Mouse (Mus musculus) G1E (cell line): ENCODE measurements around the gene Pelo. TPM values are rescaled to one million over a fixed set of nuclear protein-coding genes. Genes with fewer than 3 reads are reported as not detected.

ENCODE experiments used
- ATAC-seq: 2 replicates; pipeline ENCODE4 v1.8.0; 2016; ENCODE audit warnings: mild to moderate bottlenecking; ENCODE audit not compliant: insufficient number of reproducible peaks, poor library complexity, low FRiP score, severe bottlenecking; ENCODE audit errors: extremely low read depth
- DNase-seq: peaks from one replicate; pipeline ENCODE4 v3.0.0; 2012; ENCODE audit warnings: low spot score
- H3K27me3 ChIP-seq: 2 replicates; pipeline ENCODE4 v1.6.1; 2012; ENCODE audit warnings: mild to moderate bottlenecking, low read length, inconsistent platforms; ENCODE audit not compliant: insufficient read depth
- H3K36me3 ChIP-seq: replicated peaks from 2 replicates; pipeline ENCODE3; 2012; ENCODE audit warnings: mild to moderate bottlenecking, inconsistent platforms
- H3K4me1 ChIP-seq: 2 replicates; pipeline ENCODE4 v1.6.1; 2012; ENCODE audit warnings: low read depth, low read length, inconsistent platforms, mixed read lengths; ENCODE audit not compliant: insufficient read depth
- H3K4me3 ChIP-seq: 2 replicates; pipeline ENCODE4 v1.5.1; 2012; ENCODE audit warnings: low read depth, mild to moderate bottlenecking, inconsistent platforms, low read length, moderate library complexity, mixed read lengths
- H3K9me3 ChIP-seq: replicated peaks from 2 replicates; pipeline ENCODE4 v1.6.1; 2012; ENCODE audit warnings: inconsistent platforms
- CTCF ChIP-seq: IDR thresholded peaks from 2 replicates; pipeline ENCODE4 v1.5.1; 2012; ENCODE audit warnings: low read depth, low read length, inconsistent platforms, mixed read lengths
- GATA1 ChIP-seq: IDR thresholded peaks from 2 replicates; pipeline ENCODE4 v1.6.1; 2012; ENCODE audit warnings: borderline replicate concordance, low read length, inconsistent platforms, mixed read lengths
- GATA2 ChIP-seq: IDR thresholded peaks from 2 replicates; pipeline ENCODE4 v1.6.1; 2012; ENCODE audit warnings: low read depth, low read length, inconsistent platforms, borderline replicate concordance
- POLR2AphosphoS5 ChIP-seq: IDR thresholded peaks from 2 replicates; pipeline ENCODE4 v1.6.1; 2012; ENCODE audit warnings: low read depth, low read length, inconsistent platforms; ENCODE audit not compliant: insufficient replicate concordance
- TAL1 ChIP-seq: conservative IDR thresholded peaks from 2 replicates; pipeline ENCODE4 v1.6.1; 2012; ENCODE audit warnings: low read depth, low read length, inconsistent platforms, mixed read lengths
- polyA plus RNA-seq: library from polyadenylated mRNA; stranded (reverse); fragments of >175 nt; gene quantifications from 2 replicates; pipeline ENCODE4 v1.2.3, GENCODE M21; 2012
- total RNA-seq, 2 experiments: library from RNA; stranded (forward) in 1 of 2; stranded (reverse) in 1 of 2; fragments of 200-1000 nt in 1 of 2; fragments of >200 nt in 1 of 2; fragmentation: Nextera tagmentation in 1 of 2; gene quantifications; 2 replicates each; pipeline ENCODE4 v1.2.3; 2014 to 2017

Pelo gene
- total and polyA plus RNA-seq, 3 experiments, result 7.9 to 27.9 (median 13.3) TPM

- no peaks in the 10 kb centered on the region for H3K9me3 ChIP-seq
- TF ChIP-seq GATA2 (no peak), POLR2AphosphoS5 (no peak), CTCF (no peak), TAL1 (no peak), GATA1 (no peak)
- H3K4me1 ChIP-seq, result peaks cover 41% of the 10 kb centered on the region
- DNase-seq (no peak), ATAC-seq (no peak)
- peak overlapping the region; percentile 38; the same call in 1 of the 2 replicates for H3K4me3 ChIP-seq
- peaks cover 4% of the 10 kb centered on the region; the same call in 1 of the 2 replicates for H3K27me3 ChIP-seq
- peaks cover 20% of the 10 kb centered on the region for H3K36me3 ChIP-seq
These were observed 1.5 kb upstream of the Pelo start for GRCm38 (mm10) chr13:115091511-115091910.

- Histone ChIP-seq H3K9me3 (no peaks in the 10 kb centered on the region), H3K27me3 (no peaks in the 10 kb centered on the region), H3K4me3 (peak overlapping the region; percentile 97), H3K36me3 (peaks cover 24% of the 10 kb centered on the region), H3K4me1 (peaks cover 44% of the 10 kb centered on the region)
- DNase-seq (no peak), ATAC-seq (peak; percentile 9; the same call in 1 of the 2 replicates)
- TF ChIP-seq GATA1 (no peak), GATA2 (no peak), POLR2AphosphoS5 (no peak), CTCF (no peak), TAL1 (no peak)
These were observed 1.0 kb upstream of the Pelo start for GRCm38 (mm10) chr13:115090977-115091445.

GRCm38 (mm10) chr13:115089395-115090025 is 476 bp downstream of the Pelo start:
- no peaks in the 10 kb centered on the region for H3K27me3 ChIP-seq
- ATAC-seq, result peak; percentile 41
- peaks cover 46% of the 10 kb centered on the region for H3K4me1 ChIP-seq

GRCm38 (mm10) chr13:115089020-115089394 is 979 bp downstream of the Pelo start:
- TF ChIP-seq GATA2 (no peak), GATA1 (no peak), TAL1 (no peak)
- Histone ChIP-seq H3K4me1 (peaks cover 44% of the 10 kb centered on the region), H3K4me3 (peak overlapping the region; percentile 97), H3K9me3 (no peaks in the 10 kb centered on the region), H3K36me3 (peaks cover 32% of the 10 kb centered on the region), H3K27me3 (no peaks in the 10 kb centered on the region)
- DNase-seq (no peak), ATAC-seq (no peak)

More at GRCm38 (mm10) chr13:115089395-115090025, 476 bp downstream of the Pelo start:
- H3K36me3 ChIP-seq, result peaks cover 32% of the 10 kb centered on the region
- peak overlapping the region; percentile 97 for H3K4me3 ChIP-seq
- no peaks in the 10 kb centered on the region for H3K9me3 ChIP-seq
- peak; percentile 23 for DNase-seq
- no peak for TF ChIP-seq GATA2
- no peak for TF ChIP-seq TAL1
- no peak for TF ChIP-seq GATA1
- TF ChIP-seq POLR2AphosphoS5, result no peak
- TF ChIP-seq CTCF, result no peak

GRCm38 (mm10) chr13:115085974-115086373 is 4.0 kb downstream of the Pelo start:
- ATAC-seq (no peak), DNase-seq (no peak)
- no peaks in the 10 kb centered on the region for H3K9me3 ChIP-seq
- TF ChIP-seq GATA1 (no peak), GATA2 (no peak), TAL1 (no peak), CTCF (no peak), POLR2AphosphoS5 (no peak)
- no peak overlapping the region for H3K4me3 ChIP-seq
- H3K36me3 ChIP-seq, result peaks cover 32% of the 10 kb centered on the region
- no peaks in the 10 kb centered on the region for H3K27me3 ChIP-seq
- peaks cover 32% of the 10 kb centered on the region for H3K4me1 ChIP-seq

- TF ChIP-seq POLR2AphosphoS5, result no peak
- TF ChIP-seq CTCF, result no peak
- TF ChIP-seq TAL1, result no peak
- no peak for TF ChIP-seq GATA1
- no peak for TF ChIP-seq GATA2
- Histone ChIP-seq H3K27me3 (peaks cover 9% of the 10 kb centered on the region; the same call in 1 of the 2 replicates), H3K4me3 (no peak overlapping the region), H3K4me1 (peaks cover 9% of the 10 kb centered on the region), H3K9me3 (no peaks in the 10 kb centered on the region), H3K36me3 (peaks cover 17% of the 10 kb centered on the region)
- ATAC-seq (no peak), DNase-seq (no peak)
These were observed 7.6 kb downstream of the Pelo start for GRCm38 (mm10) chr13:115082339-115082738.
